Mouse (Mus musculus) forebrain, embryonic 16.5 days (tissue): ENCODE measurements at regions not wholly inside any gene's neighbourhood (a gene's known extent, or its start where the extent isn't known, plus 50 kb on each side); places are given as distances from the start of the nearest gene placed in this dataset.

Experiments used
- ATAC-seq: fragments of 200-750 bp; cut with Nextera tagmentation; 2 replicates; pipeline ENCODE4 v1.8.0; 2017; ENCODE audit warnings: mild to moderate bottlenecking, moderate library complexity
- H3K27ac ChIP-seq: fragments of 300-500 bp; sonication (generic); 2 replicates; pipeline ENCODE4 v1.5.1; 2014; ENCODE audit warnings: low read length, control low read depth
- H3K27me3 ChIP-seq: fragments of 300-500 bp; sonication (generic); replicated peaks from 2 replicates; pipeline ENCODE4 v1.6.1; 2014; ENCODE audit warnings: low read length; ENCODE audit not compliant: control insufficient read depth, insufficient read depth
- H3K36me3 ChIP-seq: fragments of 300-500 bp; sonication (generic); 2 replicates; pipeline ENCODE4 v1.6.1; 2014; ENCODE audit not compliant: control insufficient read depth, insufficient read depth
- H3K4me1 ChIP-seq: fragments of 300-500 bp; sonication (generic); replicated peaks from 2 replicates; pipeline ENCODE4 v1.6.1; 2014; ENCODE audit warnings: low read length; ENCODE audit not compliant: control insufficient read depth, insufficient read depth
- H3K4me2 ChIP-seq: fragments of 300-500 bp; sonication (generic); 2 replicates; pipeline ENCODE4 v1.6.1; 2014; ENCODE audit warnings: mild to moderate bottlenecking, low read length, control low read depth
- H3K4me3 ChIP-seq: fragments of 300-500 bp; sonication (generic); replicated peaks from 2 replicates; pipeline ENCODE4 v1.5.1; 2014; ENCODE audit warnings: mild to moderate bottlenecking, low read length, control low read depth
- H3K9ac ChIP-seq: fragments of 300-500 bp; sonication (generic); replicated peaks from 2 replicates; pipeline ENCODE4 v1.6.1; 2014; ENCODE audit warnings: low read depth, low read length, control low read depth
- H3K9me3 ChIP-seq: fragments of 300-500 bp; sonication (generic); 2 replicates; pipeline ENCODE4 v1.6.1; 2016; ENCODE audit warnings: low read length; ENCODE audit not compliant: control insufficient read depth
- WGBS: fragments of 180-500 bp; shearing (Covaris S2); extraction: QIAGEN DNeasy Blood & Tissue Kit; methylation state at CpG from one replicate; pipeline ENCODE4 v1.1.7; 2014; 5-methylcytosine and 5-hydroxymethylcytosine counted together

GRCm38 (mm10) chr13:31504316-31504715 is 51.6 kb upstream of the Foxq1 start:
- no peak overlapping the region for H3K9ac ChIP-seq
- ATAC-seq = no peak
- H3K4me2 ChIP-seq = no peak overlapping the region
- H3K4me1 ChIP-seq = no peaks in the 10 kb centered on the region
- no peak overlapping the region for H3K4me3 ChIP-seq
- no peaks in the 10 kb centered on the region for H3K9me3 ChIP-seq
- no peaks in the 10 kb centered on the region for H3K36me3 ChIP-seq
- WGBS = 84% methylated on average over 6 of the region's 7 CpGs
- H3K27me3 ChIP-seq = no peaks in the 10 kb centered on the region
- H3K27ac ChIP-seq = no peak overlapping the region

- H3K4me1 ChIP-seq = no peaks in the 10 kb centered on the region
- no peak overlapping the region for H3K4me3 ChIP-seq
- H3K27me3 ChIP-seq = no peaks in the 10 kb centered on the region
- H3K27ac ChIP-seq = no peak overlapping the region
- no peak overlapping the region for H3K9ac ChIP-seq
- H3K9me3 ChIP-seq = no peaks in the 10 kb centered on the region
- no peak for ATAC-seq
- H3K36me3 ChIP-seq = no peaks in the 10 kb centered on the region
- WGBS = 89% methylated on average over 10 of the region's 10 CpGs
- H3K4me2 ChIP-seq = no peak overlapping the region
Observed at GRCm38 (mm10) chr13:31505386-31505785, 50.5 kb upstream of the Foxq1 start.
